Mouse (Mus musculus): ENCODE results near the gene Syne3. TPM values are rescaled to one million over a fixed set of nuclear protein-coding genes. Genes with fewer than 3 reads are reported as not detected.
A peak's percentile ranks its signal among the peaks of the same experiment; 100 is the strongest.

Syne3 gene
- polyA plus RNA-seq, 1 experiment from 2014 or later, result 3.0 TPM

DNA sequence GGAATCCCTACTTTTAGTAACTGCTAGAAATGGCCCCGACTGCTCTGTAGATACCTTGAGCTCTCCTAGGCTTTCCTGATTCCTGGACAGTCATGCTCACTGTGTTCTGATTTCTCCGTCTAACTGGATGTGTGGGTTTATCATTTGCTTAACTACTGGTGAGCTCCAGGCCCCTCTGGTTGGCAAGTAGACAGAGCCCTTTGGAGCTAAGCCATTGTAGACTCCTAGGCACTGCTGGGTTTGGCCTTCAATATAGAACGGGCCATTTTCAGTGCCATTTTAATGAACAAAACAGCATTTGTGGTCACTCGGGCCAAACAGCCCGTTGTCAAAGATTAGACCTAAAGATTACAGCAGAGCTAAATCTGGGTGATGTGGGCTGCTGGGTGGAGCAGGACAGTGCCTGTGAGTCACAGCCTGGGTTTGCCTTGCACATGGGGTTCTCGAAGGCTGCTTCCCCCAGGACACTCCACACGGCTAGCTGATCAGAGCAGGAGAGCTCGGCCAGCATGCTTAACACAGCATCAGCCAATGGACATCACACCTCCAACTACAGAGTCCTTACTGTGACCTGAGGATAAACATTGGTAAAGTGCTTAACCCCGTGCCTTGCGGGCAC, 17.4 kb downstream of the Syne3 start:
- H3K9ac ChIP-seq (ENCODE audit: low read depth, low read length), result no peak overlapping the region
- ATAC-seq (ENCODE audit: low read depth) (peak; percentile 50; the same call in 1 of the 2 replicates), DNase-seq (ENCODE audit: low spot score) (no peak)
- no peaks in the 10 kb centered on the region for H3K9me3 ChIP-seq (ENCODE audit: control insufficient read depth, low read length)
- H3K4me2 ChIP-seq (ENCODE audit: low read depth, low read length), result no peak overlapping the region
- H3K36me3 ChIP-seq (ENCODE audit: control insufficient read depth, insufficient read depth, low read length), result no peaks in the 10 kb centered on the region
- H3K27me3 ChIP-seq (replicated peaks; ENCODE audit: control insufficient read depth, insufficient read depth, low read length), result no peaks in the 10 kb centered on the region
- WGBS, result 80% methylated on average over 10 of the region's 10 CpGs
- H3K4me1 ChIP-seq (ENCODE audit: control insufficient read depth, insufficient read depth, low read length), result no peaks in the 10 kb centered on the region
- no peak overlapping the region for H3K27ac ChIP-seq (replicated peaks; ENCODE audit: low read depth, low read length)
- H3K4me3 ChIP-seq (ENCODE audit: low read depth, low read length), result no peak overlapping the region

- ATAC-seq (ENCODE audit: low read depth), result no peak
- Histone ChIP-seq H3K4me2 (ENCODE audit: low read depth, low read length) (no peak overlapping the region), H3K9ac (ENCODE audit: low read depth, low read length) (no peak overlapping the region), H3K27me3 (replicated peaks; ENCODE audit: control insufficient read depth, insufficient read depth, low read length) (no peaks in the 10 kb centered on the region), H3K9me3 (ENCODE audit: control insufficient read depth, low read length) (no peaks in the 10 kb centered on the region), H3K36me3 (ENCODE audit: control insufficient read depth, insufficient read depth, low read length) (no peaks in the 10 kb centered on the region), H3K4me1 (ENCODE audit: control insufficient read depth, insufficient read depth, low read length) (no peaks in the 10 kb centered on the region), H3K4me3 (ENCODE audit: low read depth, low read length) (no peak overlapping the region), H3K27ac (replicated peaks; ENCODE audit: low read depth, low read length) (no peak overlapping the region)
- no peak for DNase-seq (ENCODE audit: low spot score)
- 85% methylated on average over 13 of the region's 13 CpGs for WGBS
Measured at GRCm38 (mm10) chr12:104990741-104991454, 18.7 kb downstream of the Syne3 start.

DNA sequence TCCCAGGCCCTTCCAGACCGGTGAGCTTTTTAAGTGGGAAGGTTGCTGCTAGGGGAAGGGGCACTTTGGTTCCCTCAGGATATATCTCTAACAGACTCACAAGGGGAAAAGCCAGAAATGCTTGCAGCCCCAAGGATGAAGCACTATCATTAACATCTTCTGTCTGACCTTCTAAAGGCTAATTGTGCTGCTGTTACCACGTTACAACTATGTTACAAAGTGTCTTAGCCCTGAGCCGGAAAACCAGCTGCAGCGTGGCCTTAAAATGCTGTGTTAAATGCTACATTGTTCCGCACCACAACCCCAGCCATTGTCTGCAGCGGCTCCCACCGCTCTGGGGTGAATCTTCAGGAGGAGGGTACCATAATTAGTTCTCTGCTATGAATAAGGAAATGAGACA, 21.7 kb downstream of the Syne3 start:
- H3K4me1 ChIP-seq (ENCODE audit: control insufficient read depth, insufficient read depth, low read length), result peaks cover 11% of the 10 kb centered on the region
- H3K4me2 ChIP-seq (ENCODE audit: low read depth, low read length), result no peak overlapping the region
- no peak for DNase-seq (ENCODE audit: low spot score)
- H3K27ac ChIP-seq (replicated peaks; ENCODE audit: low read depth, low read length), result no peak overlapping the region
- no peak overlapping the region for H3K4me3 ChIP-seq (ENCODE audit: low read depth, low read length)
- 60% methylated on average over 7 of the region's 7 CpGs for WGBS
- H3K36me3 ChIP-seq (ENCODE audit: control insufficient read depth, insufficient read depth, low read length), result no peaks in the 10 kb centered on the region
- no peaks in the 10 kb centered on the region for H3K27me3 ChIP-seq (replicated peaks; ENCODE audit: control insufficient read depth, insufficient read depth, low read length)
- H3K9me3 ChIP-seq (ENCODE audit: control insufficient read depth, low read length), result no peaks in the 10 kb centered on the region
- no peak for ATAC-seq (ENCODE audit: low read depth)
- no peak overlapping the region for H3K9ac ChIP-seq (ENCODE audit: low read depth, low read length)

DNA sequence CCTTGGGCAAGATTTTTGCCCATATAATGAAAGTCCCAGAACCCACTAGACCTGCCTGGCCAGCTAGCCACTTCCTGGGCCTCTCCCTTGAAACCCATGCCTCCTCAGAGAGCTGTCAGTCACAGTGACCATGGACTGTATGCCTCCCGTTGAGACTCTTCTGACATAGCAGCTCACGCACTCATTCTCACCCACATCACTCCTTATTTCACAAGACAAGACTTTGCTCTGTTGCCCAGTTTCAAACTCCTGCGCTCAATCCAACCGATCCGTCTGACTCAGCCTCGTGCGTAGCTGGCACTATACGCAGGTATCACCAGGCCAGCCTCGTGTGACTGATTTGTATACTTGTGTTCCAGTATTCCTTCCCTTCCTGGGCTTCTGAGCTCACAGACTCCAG, 22.8 kb downstream of the Syne3 start:
- Histone ChIP-seq H3K9me3 (ENCODE audit: control insufficient read depth, low read length) (no peaks in the 10 kb centered on the region), H3K9ac (ENCODE audit: low read depth, low read length) (no peak overlapping the region), H3K36me3 (ENCODE audit: control insufficient read depth, insufficient read depth, low read length) (no peaks in the 10 kb centered on the region), H3K27me3 (replicated peaks; ENCODE audit: control insufficient read depth, insufficient read depth, low read length) (no peaks in the 10 kb centered on the region), H3K4me1 (ENCODE audit: control insufficient read depth, insufficient read depth, low read length) (peaks cover 11% of the 10 kb centered on the region), H3K4me2 (ENCODE audit: low read depth, low read length) (no peak overlapping the region), H3K27ac (replicated peaks; ENCODE audit: low read depth, low read length) (no peak overlapping the region), H3K4me3 (ENCODE audit: low read depth, low read length) (no peak overlapping the region)
- 90% methylated on average over 9 of the region's 9 CpGs for WGBS
- ATAC-seq (ENCODE audit: low read depth), result no peak
- no peak for DNase-seq (ENCODE audit: low spot score)

DNA sequence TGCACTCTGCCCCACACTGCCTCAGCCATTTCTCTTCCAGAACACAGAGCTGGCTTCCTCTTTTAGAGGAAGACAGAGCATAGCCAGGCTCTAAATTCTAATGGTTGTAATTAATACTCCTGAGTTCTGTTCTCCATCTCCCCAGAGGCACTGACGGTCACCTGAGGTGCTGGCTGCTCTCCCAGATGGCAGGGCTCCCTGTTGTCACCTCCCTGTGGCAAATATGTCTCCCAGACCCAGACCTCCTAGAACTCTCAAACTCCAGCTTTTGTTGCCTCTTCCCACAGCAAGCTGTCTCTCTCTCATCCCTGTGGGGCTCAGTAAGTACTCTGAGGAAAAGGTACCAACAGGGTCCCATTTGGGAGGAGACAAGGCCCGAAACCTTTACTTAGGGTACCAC, 23.6 kb downstream of the Syne3 start:
- Histone ChIP-seq H3K27me3 (replicated peaks; ENCODE audit: control insufficient read depth, insufficient read depth, low read length) (no peaks in the 10 kb centered on the region), H3K9ac (ENCODE audit: low read depth, low read length) (no peak overlapping the region), H3K27ac (replicated peaks; ENCODE audit: low read depth, low read length) (no peak overlapping the region), H3K36me3 (ENCODE audit: control insufficient read depth, insufficient read depth, low read length) (no peaks in the 10 kb centered on the region), H3K4me2 (ENCODE audit: low read depth, low read length) (no peak overlapping the region), H3K9me3 (ENCODE audit: control insufficient read depth, low read length) (no peaks in the 10 kb centered on the region), H3K4me1 (ENCODE audit: control insufficient read depth, insufficient read depth, low read length) (peaks cover 11% of the 10 kb centered on the region), H3K4me3 (ENCODE audit: low read depth, low read length) (no peak overlapping the region)
- WGBS, result 81% methylated on average over 2 of the region's 2 CpGs
- DNase-seq (ENCODE audit: low spot score) (no peak), ATAC-seq (ENCODE audit: low read depth) (no peak)

- ATAC-seq (ENCODE audit: low read depth), result no peak
- 85% methylated on average over 5 of the region's 5 CpGs for WGBS
- Histone ChIP-seq H3K4me1 (ENCODE audit: control insufficient read depth, insufficient read depth, low read length) (peaks cover 11% of the 10 kb centered on the region), H3K9ac (ENCODE audit: low read depth, low read length) (no peak overlapping the region), H3K36me3 (ENCODE audit: control insufficient read depth, insufficient read depth, low read length) (no peaks in the 10 kb centered on the region), H3K4me3 (ENCODE audit: low read depth, low read length) (no peak overlapping the region), H3K4me2 (ENCODE audit: low read depth, low read length) (no peak overlapping the region), H3K27ac (replicated peaks; ENCODE audit: low read depth, low read length) (no peak overlapping the region), H3K9me3 (ENCODE audit: control insufficient read depth, low read length) (no peaks in the 10 kb centered on the region), H3K27me3 (replicated peaks; ENCODE audit: control insufficient read depth, insufficient read depth, low read length) (no peaks in the 10 kb centered on the region)
- no peak for DNase-seq (ENCODE audit: low spot score)
Measured at GRCm38 (mm10) chr12:104985088-104985487, 24.5 kb downstream of the Syne3 start.

DNA sequence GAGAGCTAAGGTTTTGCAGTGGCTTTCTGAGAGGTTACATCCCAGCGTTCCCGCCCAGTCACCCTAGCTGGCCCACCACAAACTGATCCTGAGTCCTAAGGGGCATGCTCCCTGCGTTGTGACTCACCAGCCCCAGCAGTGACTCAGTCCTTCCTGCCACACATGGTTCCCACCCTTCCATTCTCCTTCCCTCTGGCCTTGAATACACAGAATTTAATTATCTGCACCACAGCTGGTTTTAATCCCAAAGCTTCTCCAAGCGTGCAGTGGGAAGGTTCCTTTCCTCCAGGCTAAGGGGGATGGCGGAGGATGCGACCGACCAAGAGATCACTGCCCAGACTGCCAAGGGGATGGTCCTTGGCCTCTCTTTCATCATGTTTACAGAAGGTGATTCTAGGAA, 26.1 kb downstream of the Syne3 start:
- peak; percentile 16; the same call in 1 of the 2 replicates for ATAC-seq (ENCODE audit: low read depth)
- peak; percentile 85 for DNase-seq (ENCODE audit: low spot score)
- Histone ChIP-seq H3K27me3 (replicated peaks; ENCODE audit: control insufficient read depth, insufficient read depth, low read length) (no peaks in the 10 kb centered on the region), H3K9ac (ENCODE audit: low read depth, low read length) (no peak overlapping the region), H3K4me2 (ENCODE audit: low read depth, low read length) (no peak overlapping the region; the same call in 1 of the 2 replicates), H3K4me1 (ENCODE audit: control insufficient read depth, insufficient read depth, low read length) (peaks cover 22% of the 10 kb centered on the region), H3K4me3 (ENCODE audit: low read depth, low read length) (no peak overlapping the region), H3K27ac (replicated peaks; ENCODE audit: low read depth, low read length) (peak overlapping the region; percentile 65), H3K36me3 (ENCODE audit: control insufficient read depth, insufficient read depth, low read length) (no peaks in the 10 kb centered on the region), H3K9me3 (ENCODE audit: control insufficient read depth, low read length) (no peaks in the 10 kb centered on the region)
- WGBS, result 34% methylated on average over 7 of the region's 7 CpGs

GRCm38 (mm10) chr12:104978943-104979723, 30.5 kb downstream of the Syne3 start:
- H3K9me3 ChIP-seq (ENCODE audit: control insufficient read depth, low read length), result peaks cover 3% of the 10 kb centered on the region; the same call in 1 of the 2 replicates
- peak overlapping the region; percentile 30; the same call in 1 of the 2 replicates for H3K9ac ChIP-seq (ENCODE audit: low read depth, low read length)
- WGBS, result 59% methylated on average over 22 of the region's 22 CpGs
- ATAC-seq (ENCODE audit: low read depth) (peak; percentile 39), DNase-seq (ENCODE audit: low spot score) (peak; percentile 68)
- no peaks in the 10 kb centered on the region for H3K27me3 ChIP-seq (replicated peaks; ENCODE audit: control insufficient read depth, insufficient read depth, low read length)
- H3K36me3 ChIP-seq (ENCODE audit: control insufficient read depth, insufficient read depth, low read length), result no peaks in the 10 kb centered on the region
- peaks cover 24% of the 10 kb centered on the region for H3K4me1 ChIP-seq (ENCODE audit: control insufficient read depth, insufficient read depth, low read length)
- H3K4me2 ChIP-seq (ENCODE audit: low read depth, low read length), result peak overlapping the region; percentile 33; the same call in 1 of the 2 replicates
- no peak overlapping the region for H3K4me3 ChIP-seq (ENCODE audit: low read depth, low read length)
- peak overlapping the region; percentile 77 for H3K27ac ChIP-seq (replicated peaks; ENCODE audit: low read depth, low read length)

Data from embryonic facial prominence, embryonic 14.5 days (tissue).